Mouse (Mus musculus) erythroblast, embryonic 14.5 days (primary cell): ENCODE data around the gene Mmp25. TPM values are rescaled to one million over a fixed set of nuclear protein-coding genes. Genes with fewer than 3 reads are reported as not detected.

Experiments used
- H3K27me3 ChIP-seq: 2 replicates; pipeline ENCODE4 v1.6.1; 2012; ENCODE audit warnings: inconsistent platforms; ENCODE audit not compliant: control insufficient read depth
- H3K36me3 ChIP-seq: 2 replicates; pipeline ENCODE4 v1.6.1; 2012; ENCODE audit warnings: mild to moderate bottlenecking, inconsistent platforms; ENCODE audit not compliant: control insufficient read depth
- H3K4me1 ChIP-seq: 2 replicates; pipeline ENCODE4 v1.6.1; 2012; ENCODE audit warnings: inconsistent platforms; ENCODE audit not compliant: control insufficient read depth
- H3K4me3 ChIP-seq: replicated peaks from 2 replicates; pipeline ENCODE3; 2012; ENCODE audit warnings: moderate library complexity, mild to moderate bottlenecking, inconsistent platforms
- H3K9me3 ChIP-seq: 2 replicates; pipeline ENCODE4 v1.6.1; 2012; ENCODE audit warnings: low read length, inconsistent platforms, mixed read lengths; ENCODE audit not compliant: control insufficient read depth
- GATA1 ChIP-seq: IDR thresholded peaks from 2 replicates; pipeline ENCODE4 v1.6.1; 2012; ENCODE audit warnings: low read length, inconsistent platforms, mixed read lengths
- TAL1 ChIP-seq: IDR thresholded peaks from 3 replicates; pipeline ENCODE4 v1.6.1; 2012; ENCODE audit warnings: low read length, inconsistent platforms, mixed read lengths
- polyA plus RNA-seq: library from polyadenylated mRNA; stranded (reverse); fragments of >175 nt; gene quantifications from 2 replicates; pipeline ENCODE4 v1.2.3, GENCODE M21; 2012

Gene Mmp25
- polyA plus RNA-seq, 1 experiment = not detected

- Histone ChIP-seq H3K27me3 (peaks cover 72% of the 10 kb centered on the region), H3K9me3 (no peaks in the 10 kb centered on the region), H3K4me1 (peaks cover 49% of the 10 kb centered on the region), H3K4me3 (peak within 1 kb of the TSS; percentile 66), H3K36me3 (no peaks in the 10 kb centered on the region)
- TF ChIP-seq GATA1 = no peak
- TF ChIP-seq TAL1 = no peak
Measured at GRCm38 (mm10) chr17:23677236-23677679, 32.2 kb upstream of the Mmp25 start, which contains the start of gene Tnfrsf12a. TSS of gene Tnfrsf12a (minus strand) at chr17:23677468.

GRCm38 (mm10) chr17:23676473-23677031 is 31.5 kb upstream of the Mmp25 start:
- H3K4me1 ChIP-seq = peaks cover 54% of the 10 kb centered on the region
- no peak for TF ChIP-seq GATA1
- peak overlapping the region; percentile 66 for H3K4me3 ChIP-seq
- H3K27me3 ChIP-seq = peaks cover 65% of the 10 kb centered on the region
- no peaks in the 10 kb centered on the region for H3K9me3 ChIP-seq
- peaks cover 4% of the 10 kb centered on the region for H3K36me3 ChIP-seq

GRCm38 (mm10) chr17:23675564-23676281 is 30.6 kb upstream of the Mmp25 start:
- no peak overlapping the region for H3K4me3 ChIP-seq
- TF ChIP-seq TAL1 (no peak), GATA1 (no peak)
- no peaks in the 10 kb centered on the region for H3K9me3 ChIP-seq
- peaks cover 54% of the 10 kb centered on the region for H3K4me1 ChIP-seq
- peaks cover 4% of the 10 kb centered on the region for H3K36me3 ChIP-seq
- peaks cover 57% of the 10 kb centered on the region for H3K27me3 ChIP-seq

GRCm38 (mm10) chr17:23675127-23675526 is 30.1 kb upstream of the Mmp25 start:
- Histone ChIP-seq H3K36me3 (peaks cover 10% of the 10 kb centered on the region), H3K4me3 (no peak overlapping the region), H3K9me3 (no peaks in the 10 kb centered on the region), H3K27me3 (peaks cover 51% of the 10 kb centered on the region), H3K4me1 (peaks cover 54% of the 10 kb centered on the region)
- TF ChIP-seq GATA1 (no peak), TAL1 (no peak)

- H3K4me3 ChIP-seq = peak overlapping the region; percentile 76
- peaks cover 44% of the 10 kb centered on the region for H3K27me3 ChIP-seq
- H3K9me3 ChIP-seq = no peaks in the 10 kb centered on the region
- H3K36me3 ChIP-seq = peaks cover 17% of the 10 kb centered on the region
- peaks cover 54% of the 10 kb centered on the region for H3K4me1 ChIP-seq
- TF ChIP-seq TAL1 = no peak
- no peak for TF ChIP-seq GATA1
Measured at GRCm38 (mm10) chr17:23674271-23674952, 29.3 kb upstream of the Mmp25 start.

GRCm38 (mm10) chr17:23673424-23674073 is 28.5 kb upstream of the Mmp25 start, which contains the start of the genes Hcfc1r1 and Thoc6:
TSS of gene Hcfc1r1 (plus strand) at chr17:23673596.
TSS of gene Thoc6 (minus strand) at chr17:23673882.
- TF ChIP-seq GATA1 (no peak), TAL1 (no peak)
- Histone ChIP-seq H3K4me1 (peaks cover 54% of the 10 kb centered on the region), H3K27me3 (peaks cover 35% of the 10 kb centered on the region), H3K36me3 (peaks cover 26% of the 10 kb centered on the region), H3K4me3 (peak within 1 kb of the TSS; percentile 76), H3K9me3 (no peaks in the 10 kb centered on the region)

GRCm38 (mm10) chr17:23672761-23673160 is 27.7 kb upstream of the Mmp25 start:
- H3K36me3 ChIP-seq = peaks cover 32% of the 10 kb centered on the region
- peaks cover 54% of the 10 kb centered on the region for H3K4me1 ChIP-seq
- no peaks in the 10 kb centered on the region for H3K9me3 ChIP-seq
- H3K4me3 ChIP-seq = peak overlapping the region; percentile 76
- TF ChIP-seq GATA1 (no peak), TAL1 (no peak)
- H3K27me3 ChIP-seq = peaks cover 27% of the 10 kb centered on the region

- Histone ChIP-seq H3K9me3 (no peaks in the 10 kb centered on the region), H3K4me3 (no peak overlapping the region), H3K27me3 (peaks cover 15% of the 10 kb centered on the region), H3K4me1 (peaks cover 42% of the 10 kb centered on the region), H3K36me3 (peaks cover 43% of the 10 kb centered on the region)
- no peak for TF ChIP-seq TAL1
- no peak for TF ChIP-seq GATA1
Measured at GRCm38 (mm10) chr17:23671519-23671918, 26.4 kb upstream of the Mmp25 start.
